Comparison of ENCODE assay signal across 10 mouse cellular contexts in genomic region chr7:64351087-64351486, GRCm38 (mm10). TPM values are rescaled to one million over a fixed set of nuclear protein-coding genes. Genes with fewer than 3 reads are reported as not detected.
A peak's percentile ranks its signal among the peaks of the same experiment; 100 is the strongest.
DNase-seq lines count a peak whose midpoint lies in the region; ATAC-seq lines count a peak whose summit lies in the region.
"Had no signal": no experiment of that assay in that cellular context is flagged by ENCODE, and none has a peak within 500 bp of the region (broad histone marks: within the 10 kb centered on the region; RNA-seq: fewer than 3 reads in every experiment).

No protein-coding gene starts in this region.

- no peak for ATAC-seq in kidney, embryonic 14.5 days (ENCODE audit: low FRiP score, low TSS enrichment)
- ATAC-seq: Patski had no signal

- H3K27ac ChIP-seq in kidney, embryonic 14.5 days (ENCODE audit: low read depth, low read length), result no peak overlapping the region
- H3K27ac ChIP-seq: macrophage had no signal

- H3K4me2 ChIP-seq in kidney, embryonic 14.5 days (replicated peaks; ENCODE audit: low read depth, low read length), result no peak overlapping the region

- H3K36me3 ChIP-seq in kidney, embryonic 14.5 days (ENCODE audit: control insufficient read depth, insufficient read depth, low read length), result peaks cover 36% of the 10 kb centered on the region; the same call in 1 of the 2 replicates

- H3K9me3 ChIP-seq in kidney, embryonic 14.5 days (ENCODE audit: control insufficient read depth, low read length), result no peaks in the 10 kb centered on the region

- intact Hi-C loops in heart, postnatal 36 days (cut with DNase I), result loop anchor here (10.0 kb wide), 1 partner anchor 394 kb away; no protein-coding TSS in a partner anchor

- DNase-seq in kidney, adult 8-10 months, result peak; percentile 38 to 49
- peak; percentile 68 to 74 for DNase-seq in cerebellum, postnatal 36 days
- DNase-seq in layer of hippocampus, postnatal 10 days (ENCODE audit: low spot score in 2 of 2), result peak; percentile 76 to 81
- peak; percentile 28 for DNase-seq in right cerebral cortex, postnatal 25 days
- no peak for DNase-seq in adrenal gland, postnatal 14 days
- no peak for DNase-seq in heart, postnatal 36 days
- DNase-seq in urinary bladder, adult 18-20 months (ENCODE audit: low spot score in 2 of 2), result no peak

- H3K27me3 ChIP-seq in kidney, embryonic 14.5 days (ENCODE audit: control insufficient read depth, insufficient read depth, low read length), result no peaks in the 10 kb centered on the region
- H3K27me3 ChIP-seq: Patski had no signal

- 90% methylated on average over 4 of the region's 4 CpGs for WGBS in kidney, embryonic 14.5 days

- no peak overlapping the region for H3K9ac ChIP-seq in kidney, embryonic 14.5 days (ENCODE audit: low read depth, low read length)

- H3K4me1 ChIP-seq in kidney, embryonic 14.5 days (ENCODE audit: control insufficient read depth, insufficient read depth, low read length), result no peaks in the 10 kb centered on the region

- H3K4me3 ChIP-seq in kidney, embryonic 14.5 days (ENCODE audit: low read length), result no peak overlapping the region

RNA-seq across cellular contexts. Expression of gene Fan1, which starts 22.8 kb away (rescaled TPM):
- polyA plus RNA-seq in kidney, embryonic 14.5 days (2014; fragmentation: Nextera tagmentation; extraction: Ambion mirVana), result 6.6 and 9.8 TPM in 2 replicates
- 10 to 100 TPM in 1 of 2 experiments, 1 to 10 TPM in 1; 9.1 to 10.9 TPM for total RNA-seq in layer of hippocampus, postnatal 10 days (2021)
- total RNA-seq in adrenal gland, postnatal 14 days (2021), result 7.5 and 9.8 TPM in 2 replicates
- total RNA-seq in heart, postnatal 36 days (2021), result 1 to 10 TPM; 8.9 to 9.9 TPM

RNA-seq across cellular contexts. Expression of gene Mphosph10, which starts 41.0 kb away (rescaled TPM):
- 48.8 and 52.1 TPM in 2 replicates for polyA plus RNA-seq in kidney, embryonic 14.5 days (2014; fragmentation: Nextera tagmentation; extraction: Ambion mirVana)
- total RNA-seq in layer of hippocampus, postnatal 10 days (2021), result 10 to 100 TPM; 19.5 to 24.6 TPM
- total RNA-seq in adrenal gland, postnatal 14 days (2021), result 29.0 and 29.2 TPM in 2 replicates
- 10 to 100 TPM; 11.6 to 13.4 TPM for total RNA-seq in heart, postnatal 36 days (2021)

RNA-seq across cellular contexts. Expression of gene Mcee, which starts 41.3 kb away (rescaled TPM):
- 74.4 and 88.9 TPM in 2 replicates for polyA plus RNA-seq in kidney, embryonic 14.5 days (2014; fragmentation: Nextera tagmentation; extraction: Ambion mirVana)
- total RNA-seq in layer of hippocampus, postnatal 10 days (2021), result 10 to 100 TPM; 44.0 to 47.0 TPM
- 151 and 154 TPM in 2 replicates for total RNA-seq in adrenal gland, postnatal 14 days (2021)
- 100 to 1,000 TPM; 196 to 206 TPM for total RNA-seq in heart, postnatal 36 days (2021)

Comparison
In these comparisons a context has a peak if more than half of its experiments do, and no peak if none do; other contexts are left out.
1. DNase-seq: peak in kidney, adult 8-10 months (2 of 2), cerebellum, postnatal 36 days (2 of 2), layer of hippocampus, postnatal 10 days (2 of 2) and right cerebral cortex, postnatal 25 days (single experiment); none in adrenal gland, postnatal 14 days (single experiment), heart, postnatal 36 days (0 of 2) and urinary bladder, adult 18-20 months (0 of 2).